Mouse (Mus musculus): ENCODE results near the gene B430306N03Rik.
"Not testable (repeated sequence)": the region's sequence is repeated elsewhere in the genome, so short reads cannot be mapped to it uniquely, and the experiment has no call there.

Gene B430306N03Rik

GRCm38 (mm10) chr17:48315905-48316579, at the start of gene B430306N03Rik:
TSS of gene B430306N03Rik (plus strand) at chr17:48316141.
- not testable (repeated sequence) for DNase-seq (ENCODE audit: low spot score)

- DNase-seq (ENCODE audit: low spot score) = no peak
These were observed 49.2 kb upstream of the B430306N03Rik start for GRCm38 (mm10) chr17:48266610-48267304.

GRCm38 (mm10) chr17:48267591-48267990, 48.4 kb upstream of the B430306N03Rik start:
- DNase-seq (ENCODE audit: low spot score) = no peak

- no peak for DNase-seq (ENCODE audit: low spot score)
These were observed 47.7 kb upstream of the B430306N03Rik start for GRCm38 (mm10) chr17:48268276-48268675.

GRCm38 (mm10) chr17:48269833-48270232, 46.1 kb upstream of the B430306N03Rik start:
- DNase-seq (ENCODE audit: low spot score) = no peak

GRCm38 (mm10) chr17:48272158-48272557, 43.8 kb upstream of the B430306N03Rik start:
- no peak for DNase-seq (ENCODE audit: low spot score)

- DNase-seq (ENCODE audit: low spot score) = no peak
These were observed 43.3 kb upstream of the B430306N03Rik start for GRCm38 (mm10) chr17:48272598-48272997.

GRCm38 (mm10) chr17:48274098-48274497, 41.8 kb upstream of the B430306N03Rik start:
- no peak for DNase-seq (ENCODE audit: low spot score)

- DNase-seq (ENCODE audit: low spot score) = peak; percentile 85
These were observed 41.1 kb upstream of the B430306N03Rik start for GRCm38 (mm10) chr17:48274885-48275284.

GRCm38 (mm10) chr17:48275736-48276135, 40.2 kb upstream of the B430306N03Rik start:
- no peak for DNase-seq (ENCODE audit: low spot score)

- no peak for DNase-seq (ENCODE audit: low spot score)
These were observed 37.6 kb upstream of the B430306N03Rik start for GRCm38 (mm10) chr17:48278381-48278780.

GRCm38 (mm10) chr17:48279002-48279401, 36.9 kb upstream of the B430306N03Rik start:
- no peak for DNase-seq (ENCODE audit: low spot score)

- no peak for DNase-seq (ENCODE audit: low spot score)
These were observed 34.8 kb upstream of the B430306N03Rik start for GRCm38 (mm10) chr17:48280943-48281738.

GRCm38 (mm10) chr17:48281739-48282085, 34.2 kb upstream of the B430306N03Rik start:
- DNase-seq (ENCODE audit: low spot score) = no peak

GRCm38 (mm10) chr17:48286765-48287164, 29.2 kb upstream of the B430306N03Rik start:
- DNase-seq (ENCODE audit: low spot score) = no peak

- no peak for DNase-seq (ENCODE audit: low spot score)
These were observed 28.7 kb upstream of the B430306N03Rik start for GRCm38 (mm10) chr17:48287276-48287675.

- DNase-seq (ENCODE audit: low spot score) = no peak
These were observed 22.3 kb upstream of the B430306N03Rik start for GRCm38 (mm10) chr17:48293500-48294194.

- no peak for DNase-seq (ENCODE audit: low spot score)
These were observed 16.7 kb upstream of the B430306N03Rik start, which contains the start of gene Treml2 for GRCm38 (mm10) chr17:48299203-48299602. TSS of gene Treml2 (plus strand) at chr17:48299498.

- DNase-seq (ENCODE audit: low spot score) = no peak
These were observed 16.2 kb upstream of the B430306N03Rik start for GRCm38 (mm10) chr17:48299756-48300155.

GRCm38 (mm10) chr17:48300199-48300598, 15.7 kb upstream of the B430306N03Rik start:
- DNase-seq (ENCODE audit: low spot score) = no peak

- DNase-seq (ENCODE audit: low spot score) = no peak
These were observed 15.1 kb upstream of the B430306N03Rik start for GRCm38 (mm10) chr17:48300861-48301260.

- DNase-seq (ENCODE audit: low spot score) = no peak
These were observed 14.1 kb upstream of the B430306N03Rik start for GRCm38 (mm10) chr17:48301792-48302191.
